In genomic region chr3:21649885-21650469, GRCm38 (mm10) we compare ENCODE assay signal across 19 mouse cellular contexts.
A peak's percentile ranks its signal among the peaks of the same experiment; 100 is the strongest.
DNase-seq lines count a peak whose midpoint lies in the region; ATAC-seq and TF ChIP-seq lines count a peak whose summit lies in the region.
"Had no signal": no experiment of that assay in that cellular context is flagged by ENCODE, and none has a peak within 500 bp of the region (broad histone marks: within the 10 kb centered on the region; RNA-seq: fewer than 3 reads in every experiment).

No protein-coding gene starts in this region.

- no peak overlapping the region for H3K4me2 ChIP-seq in hindbrain, embryonic 16.5 days (ENCODE audit: low read length)
- H3K4me2 ChIP-seq in hindbrain, embryonic 11.5 days (replicated peaks; ENCODE audit: low read depth, low read length): no peak overlapping the region
- 0 out of 2 replicates have a peak overlapping the region, but pooled peaks have one; percentile 16 for H3K4me2 ChIP-seq in stomach, embryonic 15.5 days
- H3K4me2 ChIP-seq in stomach, postnatal 0 days (replicated peaks; ENCODE audit: low read depth): no peak overlapping the region
- H3K4me2 ChIP-seq: forebrain, embryonic 12.5 days; hindbrain, embryonic 12.5 days; liver, embryonic 13.5 days had no signal

- 0 out of 2 replicates have a peak overlapping the region, but pooled peaks have one; percentile 4 for H3K27ac ChIP-seq in hindbrain, embryonic 16.5 days (ENCODE audit: low read depth, low read length)
- H3K27ac ChIP-seq in hindbrain, embryonic 11.5 days (ENCODE audit: low read depth, low read length): no peak overlapping the region
- H3K27ac ChIP-seq in stomach, embryonic 15.5 days: no peak overlapping the region
- no peak overlapping the region for H3K27ac ChIP-seq in stomach, postnatal 0 days (replicated peaks)
- H3K27ac ChIP-seq: forebrain, embryonic 12.5 days; heart, adult 2 months; hindbrain, embryonic 12.5 days; liver, embryonic 13.5 days had no signal

- intact Hi-C loops in gastrocnemius, postnatal 14 days (cut with DNase I; ENCODE audit: low total_unique reads): no loop called here

- H3K9me3 ChIP-seq in hindbrain, embryonic 16.5 days (ENCODE audit: control insufficient read depth, low read length): no peaks in the 10 kb centered on the region
- H3K9me3 ChIP-seq in hindbrain, embryonic 11.5 days (ENCODE audit: control insufficient read depth, low read length): no peaks in the 10 kb centered on the region
- H3K9me3 ChIP-seq in stomach, embryonic 15.5 days: no peaks in the 10 kb centered on the region
- H3K9me3 ChIP-seq in stomach, postnatal 0 days (ENCODE audit: control insufficient read depth, low read length): no peaks in the 10 kb centered on the region
- H3K9me3 ChIP-seq: forebrain, embryonic 12.5 days; hindbrain, embryonic 12.5 days; liver, embryonic 13.5 days had no signal

- no peaks in the 10 kb centered on the region for H3K4me1 ChIP-seq in hindbrain, embryonic 16.5 days (ENCODE audit: control insufficient read depth, insufficient read depth, low read depth, low read length)
- H3K4me1 ChIP-seq in hindbrain, embryonic 11.5 days (replicated peaks; ENCODE audit: control insufficient read depth, insufficient read depth, low read length): no peaks in the 10 kb centered on the region
- H3K4me1 ChIP-seq in stomach, embryonic 15.5 days: no peaks in the 10 kb centered on the region
- H3K4me1 ChIP-seq in stomach, postnatal 0 days (replicated peaks; ENCODE audit: control insufficient read depth, insufficient read depth): no peaks in the 10 kb centered on the region
- H3K4me1 ChIP-seq: forebrain, embryonic 12.5 days; hindbrain, embryonic 12.5 days; liver, embryonic 13.5 days had no signal

- H3K4me3 ChIP-seq in hindbrain, embryonic 16.5 days (ENCODE audit: low read length): no peak overlapping the region
- no peak overlapping the region for H3K4me3 ChIP-seq in hindbrain, embryonic 11.5 days (ENCODE audit: low read depth, low read length)
- no peak overlapping the region for H3K4me3 ChIP-seq in stomach, embryonic 15.5 days (replicated peaks)
- H3K4me3 ChIP-seq in stomach, postnatal 0 days (ENCODE audit: low read depth, low read length): no peak overlapping the region
- H3K4me3 ChIP-seq: forebrain, embryonic 12.5 days; heart, adult 2 months; hindbrain, embryonic 12.5 days; liver, embryonic 13.5 days had no signal

- no peak for TF ChIP-seq EP300 in stomach, postnatal 0 days (optimal IDR thresholded peaks at IDR 0.05)

- no peak overlapping the region for H3K9ac ChIP-seq in hindbrain, embryonic 16.5 days (ENCODE audit: low read depth, low read length)
- H3K9ac ChIP-seq in hindbrain, embryonic 11.5 days (ENCODE audit: low read depth, low read length): no peak overlapping the region
- no peak overlapping the region for H3K9ac ChIP-seq in stomach, embryonic 15.5 days
- no peak overlapping the region for H3K9ac ChIP-seq in stomach, postnatal 0 days (ENCODE audit: low read length)
- H3K9ac ChIP-seq: forebrain, embryonic 12.5 days; hindbrain, embryonic 12.5 days; liver, embryonic 13.5 days had no signal

- TF ChIP-seq CTCF in stomach, postnatal 0 days (IDR thresholded peaks at IDR 0.05; ENCODE audit: low read depth): no peak

- H3K27me3 ChIP-seq in hindbrain, embryonic 16.5 days (replicated peaks; ENCODE audit: control insufficient read depth, insufficient read depth, low read length): no peaks in the 10 kb centered on the region
- no peaks in the 10 kb centered on the region for H3K27me3 ChIP-seq in hindbrain, embryonic 11.5 days (ENCODE audit: control insufficient read depth, insufficient read depth, low read length)
- no peaks in the 10 kb centered on the region for H3K27me3 ChIP-seq in stomach, embryonic 15.5 days (replicated peaks)
- no peaks in the 10 kb centered on the region for H3K27me3 ChIP-seq in stomach, postnatal 0 days (ENCODE audit: control insufficient read depth, insufficient read depth, low read length)
- H3K27me3 ChIP-seq: forebrain, embryonic 12.5 days; hindbrain, embryonic 12.5 days; liver, embryonic 13.5 days had no signal

- H3K36me3 ChIP-seq in hindbrain, embryonic 16.5 days (ENCODE audit: control insufficient read depth, insufficient read depth, low read length): no peaks in the 10 kb centered on the region
- no peaks in the 10 kb centered on the region for H3K36me3 ChIP-seq in hindbrain, embryonic 11.5 days (ENCODE audit: control insufficient read depth, insufficient read depth, low read length)
- no peaks in the 10 kb centered on the region for H3K36me3 ChIP-seq in stomach, embryonic 15.5 days
- no peaks in the 10 kb centered on the region for H3K36me3 ChIP-seq in stomach, postnatal 0 days (ENCODE audit: control insufficient read depth, insufficient read depth, low read length)
- H3K36me3 ChIP-seq: forebrain, embryonic 12.5 days; hindbrain, embryonic 12.5 days; liver, embryonic 13.5 days had no signal

- 78% methylated on average over 8 of the region's 8 CpGs for whole genome bisulfite sequencing in hindbrain, embryonic 16.5 days
- WGBS in hindbrain, embryonic 11.5 days: 84% methylated on average over 8 of the region's 8 CpGs
- 37% methylated on average over 8 of the region's 8 CpGs for whole genome bisulfite sequencing in stomach, embryonic 15.5 days
- 30% methylated on average over 8 of the region's 8 CpGs for WGBS in stomach, postnatal 0 days

- no peak for ATAC-seq in hindbrain, embryonic 16.5 days
- ATAC-seq in hindbrain, embryonic 11.5 days (ENCODE audit: low FRiP score): no peak
- no peak for ATAC-seq in stomach, embryonic 15.5 days (ENCODE audit: insufficient read depth, low FRiP score, low read depth)
- ATAC-seq in stomach, postnatal 0 days (ENCODE audit: low FRiP score, low TSS enrichment): no peak
- ATAC-seq: inflammation-experienced regulatory T-cells, adult 6 months had no signal

- peak; percentile 10 for DNase-seq in gastrocnemius, postnatal 25 days
- no peak for DNase-seq in gastrocnemius, postnatal 14 days
- no peak for DNase-seq in hindbrain, embryonic 11.5 days (ENCODE audit: low spot score)
- no peak for DNase-seq in stomach, postnatal 0 days (ENCODE audit: low spot score)
- no peak for DNase-seq in testis, postnatal 14 days (ENCODE audit: low spot score)
- DNase-seq in cerebellum, adult 18-20 months: no peak
- DNase-seq: adrenal gland, postnatal 36 days; B cell, adult 2 months; cerebellum, adult 2 months; cerebellum, postnatal 36 days; heart, adult 2 months; liver, embryonic 13.5 days; retina, postnatal 1 day; thymus, postnatal 25 days had no signal
